Mouse (Mus musculus): ENCODE data around the gene Gm14180. TPM values are rescaled to one million over a fixed set of nuclear protein-coding genes. Genes with fewer than 3 reads are reported as not detected.

The Gm14180 gene
- not detected in 2 replicates for total RNA-seq (2012; rRNA removed)
- not detected for polyA plus RNA-seq (2012; ENCODE audit: insufficient read depth in 1 of 2, insufficient read length in 2 of 2, low read depth in 1 of 2, low replicate concordance in 2 of 2, missing spikeins in 1 of 2)

- no peak within 1 kb of the TSS for H3K4me3 ChIP-seq (ENCODE audit: control insufficient read depth in 1 of 2, insufficient read depth in 1 of 2, low read depth in 2 of 2, low read length in 2 of 2)
- H3K36me3 ChIP-seq (ENCODE audit: control insufficient read depth in 1 of 2, insufficient read depth in 2 of 2, low read length in 2 of 2) = no peaks in the 10 kb centered on the region
- no peaks in the 10 kb centered on the region for H3K27me3 ChIP-seq (ENCODE audit: control insufficient read depth in 1 of 2, insufficient read depth in 2 of 2, low read length in 2 of 2)
- TF ChIP-seq MXI1 (IDR thresholded peaks at IDR 0.05; ENCODE audit: low read depth, low read length) = no peak
- TF ChIP-seq NRF1 (IDR thresholded peaks at IDR 0.05; ENCODE audit: insufficient read depth, low read depth, low read length, poor library complexity, severe bottlenecking) = no peak
- no peak for TF ChIP-seq MYB (IDR thresholded peaks at IDR 0.05; ENCODE audit: low read depth, low read length)
- TF ChIP-seq POLR2A (IDR thresholded peaks at IDR 0.05; ENCODE audit: control insufficient read depth in 1 of 2, insufficient read depth in 1 of 2, low read depth in 1 of 2, low read length in 2 of 2, poor library complexity in 1 of 2) = no peak
- no peak for TF ChIP-seq MEF2A (IDR thresholded peaks at IDR 0.05; ENCODE audit: extremely low read depth, insufficient replicate concordance, low read depth, low read length, poor library complexity, severe bottlenecking)
- no peak for TF ChIP-seq JUND (IDR thresholded peaks at IDR 0.05; ENCODE audit: low read depth, low read length)
- TF ChIP-seq USF1 (IDR thresholded peaks at IDR 0.05; ENCODE audit: low read depth, low read length) = no peak
- TF ChIP-seq ZC3H11A (IDR thresholded peaks at IDR 0.05; ENCODE audit: low read depth, low read length) = no peak
- no peak for TF ChIP-seq CHD2 (IDR thresholded peaks at IDR 0.05; ENCODE audit: low read length)
- no peak for TF ChIP-seq POLR2AphosphoS5 (IDR thresholded peaks at IDR 0.05; ENCODE audit: borderline replicate concordance, low read depth, low read length)
- DNase-seq (ENCODE audit: low read depth, low spot score) = no peak
- H3K27ac ChIP-seq (ENCODE audit: control insufficient read depth, low read depth, low read length) = no peak within 1 kb of the TSS
- no peaks in the 10 kb centered on the region for H3K4me1 ChIP-seq (ENCODE audit: control insufficient read depth in 1 of 2, insufficient read depth in 2 of 2, low read length in 2 of 2)
- H3K9ac ChIP-seq (ENCODE audit: control insufficient read depth, low read depth, low read length, poor library complexity, severe bottlenecking) = no peak within 1 kb of the TSS
- no peaks in the 10 kb centered on the region for H3K9me3 ChIP-seq (replicated peaks; ENCODE audit: insufficient read depth, low read length)
- no peaks in the 10 kb centered on the region for H3K79me2 ChIP-seq (ENCODE audit: control insufficient read depth, insufficient read depth, low read length, poor library complexity)
These were observed at the start of gene Gm14180 for GRCm38 (mm10) chr11:99734190-99734589. TSS of gene Gm14180 (minus strand) at chr11:99734290.

- TF ChIP-seq ELF1 (IDR thresholded peaks at IDR 0.05; ENCODE audit: low read depth, low read length) (no peak), E2F4 (IDR thresholded peaks at IDR 0.05; ENCODE audit: borderline replicate concordance, low read depth, low read length) (no peak), MAFK (IDR thresholded peaks at IDR 0.05; ENCODE audit: borderline replicate concordance, low read depth, low read length) (no peak), MEF2A (IDR thresholded peaks at IDR 0.05; ENCODE audit: extremely low read depth, insufficient replicate concordance, low read depth, low read length, poor library complexity, severe bottlenecking) (no peak), GABPA (IDR thresholded peaks at IDR 0.05; ENCODE audit: low read depth, low read length) (no peak), SMC3 (IDR thresholded peaks at IDR 0.05; ENCODE audit: low read depth, low read length) (no peak), GATA1 (IDR thresholded peaks at IDR 0.05; ENCODE audit: low read depth, low read length) (no peak), TCF12 (IDR thresholded peaks at IDR 0.05; ENCODE audit: low read depth, low read length) (no peak), MAX (IDR thresholded peaks at IDR 0.05; ENCODE audit: low read length) (no peak), MYC (IDR thresholded peaks at IDR 0.05; ENCODE audit: low read depth, low read length) (no peak), KAT2A (conservative IDR thresholded peaks at IDR 0.05; ENCODE audit: low read depth, low read length) (no peak), ZMIZ1 (IDR thresholded peaks at IDR 0.05; ENCODE audit: low read depth, low read length) (no peak), MXI1 (IDR thresholded peaks at IDR 0.05; ENCODE audit: low read depth, low read length) (no peak), USF1 (IDR thresholded peaks at IDR 0.05; ENCODE audit: low read depth, low read length) (no peak), MAZ (IDR thresholded peaks at IDR 0.05; ENCODE audit: low read depth, low read length) (no peak)
- Histone ChIP-seq H3K36me3 (ENCODE audit: control insufficient read depth in 1 of 2, insufficient read depth in 2 of 2, low read length in 2 of 2) (no peaks in the 10 kb centered on the region), H3K27ac (ENCODE audit: control insufficient read depth, low read depth, low read length) (no peak within 1 kb of the TSS), H3K4me3 (ENCODE audit: control insufficient read depth in 1 of 2, insufficient read depth in 1 of 2, low read depth in 2 of 2, low read length in 2 of 2) (no peak within 1 kb of the TSS), H3K27me3 (ENCODE audit: control insufficient read depth in 1 of 2, insufficient read depth in 2 of 2, low read length in 2 of 2) (no peaks in the 10 kb centered on the region), H3K9ac (ENCODE audit: control insufficient read depth, low read depth, low read length, poor library complexity, severe bottlenecking) (no peak within 1 kb of the TSS), H3K9me3 (replicated peaks; ENCODE audit: insufficient read depth, low read length) (no peaks in the 10 kb centered on the region), H3K4me1 (ENCODE audit: control insufficient read depth in 1 of 2, insufficient read depth in 2 of 2, low read length in 2 of 2) (no peaks in the 10 kb centered on the region), H3K79me2 (ENCODE audit: control insufficient read depth, insufficient read depth, low read length, poor library complexity) (no peaks in the 10 kb centered on the region)
- no peak for DNase-seq (ENCODE audit: low read depth, low spot score)
These were observed 46.5 kb upstream of the Gm14180 start, which contains the start of gene Krtap4-8 for GRCm38 (mm10) chr11:99780604-99781003. TSS of gene Krtap4-8 (minus strand) at chr11:99780704.
